ENCODE assay signal across 27 mouse cellular contexts in the genomic region with DNA sequence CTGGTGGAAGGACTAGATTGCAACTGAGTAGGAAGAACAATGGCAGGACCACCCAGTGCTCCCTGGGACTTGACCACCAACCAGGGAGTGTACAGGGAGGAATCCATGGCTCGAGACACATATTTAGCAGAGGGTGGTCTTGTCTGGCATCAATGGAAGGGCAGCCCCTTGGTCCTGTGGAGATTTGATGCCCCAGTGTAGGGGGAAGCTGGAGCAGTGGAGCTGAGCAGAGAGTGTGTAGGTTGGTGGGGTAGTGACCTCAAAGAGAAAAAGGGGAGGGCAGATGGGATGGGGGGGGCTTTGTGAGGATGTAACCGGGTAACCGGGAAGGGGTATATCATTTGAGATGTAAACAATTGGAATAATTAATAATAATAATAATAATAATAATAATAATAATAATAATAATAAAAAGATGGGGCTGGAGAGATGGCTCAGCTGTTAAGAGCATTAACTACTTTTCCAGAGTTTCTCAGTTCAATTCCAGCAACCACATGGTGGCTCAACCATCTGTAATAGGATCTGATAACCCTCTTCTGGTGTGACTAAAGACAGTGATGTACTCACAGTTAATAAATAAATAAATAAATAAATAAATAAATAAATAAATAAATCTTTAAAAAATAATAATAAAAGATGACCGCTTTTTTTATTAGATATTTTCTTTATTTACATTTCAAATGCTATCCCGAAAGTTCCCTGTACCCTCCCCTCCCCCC.
DNase-seq lines count a peak whose midpoint lies in the region; ATAC-seq and TF ChIP-seq lines count a peak whose summit lies in the region.
"Had no signal": no experiment of that assay in that cellular context is flagged by ENCODE, and none has a peak within 500 bp of the region (broad histone marks: within the 10 kb centered on the region; RNA-seq: fewer than 3 reads in every experiment).

No protein-coding gene starts in this region.

- H3K9me3 ChIP-seq in heart, embryonic 11.5 days (replicated peaks; ENCODE audit: control insufficient read depth, low read length), result no peaks in the 10 kb centered on the region
- no peaks in the 10 kb centered on the region for H3K9me3 ChIP-seq in limb, embryonic 11.5 days (ENCODE audit: control insufficient read depth, low read length)
- no peaks in the 10 kb centered on the region for H3K9me3 ChIP-seq in limb, embryonic 10.5 days (replicated peaks)
- H3K9me3 ChIP-seq in neural tube, embryonic 12.5 days, result no peaks in the 10 kb centered on the region
- no peaks in the 10 kb centered on the region for H3K9me3 ChIP-seq in neural tube, embryonic 15.5 days (replicated peaks)
- H3K9me3 ChIP-seq: embryonic facial prominence, embryonic 15.5 days; heart, embryonic 15.5 days; hindbrain, embryonic 15.5 days; limb, embryonic 12.5 days; megakaryocyte, embryonic 14.5 days had no signal

- no peak for TF ChIP-seq EP300 in heart, adult 2 months (IDR thresholded peaks at IDR 0.05; ENCODE audit: insufficient read depth, low read depth, low read length)

- H3K36me3 ChIP-seq in heart, embryonic 11.5 days (ENCODE audit: control insufficient read depth, insufficient read depth, low read length), result no peaks in the 10 kb centered on the region
- no peaks in the 10 kb centered on the region for H3K36me3 ChIP-seq in heart, adult 2 months (ENCODE audit: control insufficient read depth, insufficient read depth, low read length)
- no peaks in the 10 kb centered on the region for H3K36me3 ChIP-seq in limb, embryonic 11.5 days (ENCODE audit: control insufficient read depth, insufficient read depth, low read length)
- no peaks in the 10 kb centered on the region for H3K36me3 ChIP-seq in limb, embryonic 10.5 days
- H3K36me3 ChIP-seq in neural tube, embryonic 12.5 days, result no peaks in the 10 kb centered on the region
- H3K36me3 ChIP-seq in neural tube, embryonic 15.5 days, result no peaks in the 10 kb centered on the region
- H3K36me3 ChIP-seq: embryonic facial prominence, embryonic 15.5 days; heart, embryonic 15.5 days; hindbrain, embryonic 15.5 days; limb, embryonic 12.5 days had no signal

- H3K4me3 ChIP-seq in heart, embryonic 11.5 days (ENCODE audit: low read depth, low read length), result no peak overlapping the region
- H3K4me3 ChIP-seq in heart, adult 2 months, result no peak overlapping the region
- H3K4me3 ChIP-seq in limb, embryonic 11.5 days (ENCODE audit: low read depth, low read length), result no peak overlapping the region
- no peak overlapping the region for H3K4me3 ChIP-seq in limb, embryonic 10.5 days
- no peak overlapping the region for H3K4me3 ChIP-seq in neural tube, embryonic 12.5 days
- no peak overlapping the region for H3K4me3 ChIP-seq in neural tube, embryonic 15.5 days (replicated peaks)
- H3K4me3 ChIP-seq: embryonic facial prominence, embryonic 15.5 days; heart, embryonic 15.5 days; hindbrain, embryonic 15.5 days; limb, embryonic 12.5 days; megakaryocyte, embryonic 14.5 days had no signal

- H3K9ac ChIP-seq in heart, embryonic 11.5 days (ENCODE audit: low read depth, low read length), result no peak overlapping the region
- no peak overlapping the region for H3K9ac ChIP-seq in heart, adult 2 months (ENCODE audit: low read depth, low read length)
- H3K9ac ChIP-seq in limb, embryonic 11.5 days (ENCODE audit: low read length), result no peak overlapping the region
- H3K9ac ChIP-seq in neural tube, embryonic 12.5 days, result no peak overlapping the region
- no peak overlapping the region for H3K9ac ChIP-seq in neural tube, embryonic 15.5 days (replicated peaks)
- H3K9ac ChIP-seq: embryonic facial prominence, embryonic 15.5 days; heart, embryonic 15.5 days; hindbrain, embryonic 15.5 days; limb, embryonic 12.5 days had no signal

- no peaks in the 10 kb centered on the region for H3K79me2 ChIP-seq in heart, adult 2 months (replicated peaks; ENCODE audit: control insufficient read depth, insufficient read depth, low read length)

- intact Hi-C loops in heart, adult 2 months (cut with DNase I), result no loop called here

- 87% methylated on average over 5 of the region's 5 CpGs for WGBS in heart, embryonic 11.5 days (ENCODE audit: insufficient replicate concordance)
- 96% methylated on average over 5 of the region's 5 CpGs for WGBS in heart, adult 2 months
- 91% methylated on average over 5 of the region's 5 CpGs for WGBS in limb, embryonic 11.5 days
- 88% methylated on average over 5 of the region's 5 CpGs for WGBS in limb, embryonic 10.5 days
- 89% methylated on average over 5 of the region's 5 CpGs for WGBS in neural tube, embryonic 12.5 days
- WGBS in neural tube, embryonic 15.5 days, result 98% methylated on average over 5 of the region's 5 CpGs

- no peaks in the 10 kb centered on the region for H3K27me3 ChIP-seq in heart, embryonic 11.5 days (ENCODE audit: control insufficient read depth, insufficient read depth, low read length)
- no peaks in the 10 kb centered on the region for H3K27me3 ChIP-seq in heart, adult 2 months (ENCODE audit: control insufficient read depth, insufficient read depth, low read length)
- no peaks in the 10 kb centered on the region for H3K27me3 ChIP-seq in limb, embryonic 11.5 days (ENCODE audit: control insufficient read depth, insufficient read depth, low read length)
- no peaks in the 10 kb centered on the region for H3K27me3 ChIP-seq in limb, embryonic 10.5 days (ENCODE audit: low read depth, poor library complexity, severe bottlenecking)
- H3K27me3 ChIP-seq in neural tube, embryonic 12.5 days (replicated peaks), result no peaks in the 10 kb centered on the region
- H3K27me3 ChIP-seq in neural tube, embryonic 15.5 days (replicated peaks), result no peaks in the 10 kb centered on the region
- H3K27me3 ChIP-seq: embryonic facial prominence, embryonic 15.5 days; heart, embryonic 15.5 days; hindbrain, embryonic 15.5 days; limb, embryonic 12.5 days; megakaryocyte, embryonic 14.5 days had no signal

- no peaks in the 10 kb centered on the region for H3K4me1 ChIP-seq in heart, embryonic 11.5 days (ENCODE audit: control insufficient read depth, insufficient read depth, low read length)
- H3K4me1 ChIP-seq in heart, adult 2 months (ENCODE audit: control insufficient read depth, insufficient read depth, low read length), result no peaks in the 10 kb centered on the region
- H3K4me1 ChIP-seq in limb, embryonic 11.5 days (ENCODE audit: control insufficient read depth, insufficient read depth, low read length), result no peaks in the 10 kb centered on the region
- no peaks in the 10 kb centered on the region for H3K4me1 ChIP-seq in limb, embryonic 10.5 days
- no peaks in the 10 kb centered on the region for H3K4me1 ChIP-seq in neural tube, embryonic 12.5 days
- no peaks in the 10 kb centered on the region for H3K4me1 ChIP-seq in neural tube, embryonic 15.5 days
- H3K4me1 ChIP-seq: embryonic facial prominence, embryonic 15.5 days; heart, embryonic 15.5 days; hindbrain, embryonic 15.5 days; limb, embryonic 12.5 days; megakaryocyte, embryonic 14.5 days had no signal

- TF ChIP-seq POLR2A in heart, adult 2 months (IDR thresholded peaks at IDR 0.05; ENCODE audit: insufficient read depth, low read depth, low read length), result no peak

- no peak for TF ChIP-seq CTCF in heart, adult 2 months (IDR thresholded peaks at IDR 0.05)

- ATAC-seq in heart, embryonic 11.5 days (replicated peaks; ENCODE audit: insufficient number of reproducible peaks, low FRiP score, low TSS enrichment), result peak; percentile 26; the same call in 1 of the 2 replicates
- ATAC-seq in limb, embryonic 11.5 days (ENCODE audit: insufficient number of reproducible peaks, low FRiP score, low TSS enrichment, low read depth), result peak; percentile 47; the same call in 1 of the 2 replicates
- peak; percentile 37; the same call in 1 of the 2 replicates for ATAC-seq in neural tube, embryonic 12.5 days (ENCODE audit: low FRiP score, low read depth)
- ATAC-seq in neural tube, embryonic 15.5 days (ENCODE audit: low FRiP score), result no peak
- ATAC-seq: inflammation-experienced regulatory T-cells, adult 6 months; lung, postnatal 0 days; midbrain, embryonic 16.5 days had no signal

- H3K4me2 ChIP-seq in heart, embryonic 11.5 days, result no peak overlapping the region
- H3K4me2 ChIP-seq in limb, embryonic 11.5 days (ENCODE audit: low read depth, severe bottlenecking), result no peak overlapping the region
- no peak overlapping the region for H3K4me2 ChIP-seq in neural tube, embryonic 12.5 days (replicated peaks)
- H3K4me2 ChIP-seq in neural tube, embryonic 15.5 days, result no peak overlapping the region
- H3K4me2 ChIP-seq: embryonic facial prominence, embryonic 15.5 days; heart, embryonic 15.5 days; hindbrain, embryonic 15.5 days; limb, embryonic 12.5 days; liver, embryonic 11.5 days had no signal

- no peak for DNase-seq in heart, adult 2 months
- no peak for DNase-seq in limb, embryonic 11.5 days (ENCODE audit: low spot score)
- no peak for DNase-seq in limb, embryonic 10.5 days (ENCODE audit: low spot score)
- DNase-seq: adrenal gland, postnatal 25 days; B cell, adult 2 months; cerebellum, adult 11-12 months; cerebellum, adult 9-11 months; embryo, embryonic 11 days; gastrocnemius, postnatal 10 days; kidney, adult 11 months; lung, adult 18-20 months; lung, postnatal 4 days; retina, postnatal 1 day; right cerebral cortex, postnatal 14 days; thymus, postnatal 4 days had no signal

- no peak overlapping the region for H3K27ac ChIP-seq in heart, embryonic 11.5 days (ENCODE audit: low read depth, low read length)
- H3K27ac ChIP-seq in heart, adult 2 months, result no peak overlapping the region
- H3K27ac ChIP-seq in limb, embryonic 11.5 days (replicated peaks; ENCODE audit: low read depth, low read length), result no peak overlapping the region
- H3K27ac ChIP-seq in limb, embryonic 10.5 days, result no peak overlapping the region
- H3K27ac ChIP-seq in neural tube, embryonic 12.5 days, result no peak overlapping the region
- no peak overlapping the region for H3K27ac ChIP-seq in neural tube, embryonic 15.5 days (replicated peaks)
- H3K27ac ChIP-seq: embryonic facial prominence, embryonic 15.5 days; heart, embryonic 15.5 days; hindbrain, embryonic 15.5 days; limb, embryonic 12.5 days had no signal
